Mouse (Mus musculus) liver, adult 2 months (tissue): ENCODE measurements around the gene Wdr64. TPM values are rescaled to one million over a fixed set of nuclear protein-coding genes. Genes with fewer than 3 reads are reported as not detected.

ENCODE experiments used
- DNase-seq: peaks from one replicate; pipeline ENCODE4 v3.0.0-alpha.2; 2011; ENCODE audit warnings: low read depth, low spot score; ENCODE audit errors: extremely low read depth
- H3K27ac ChIP-seq: fragments of 200-500 bp; replicated peaks from 2 replicates; pipeline ENCODE4 v1.5.1; 2012; ENCODE audit warnings: low read depth, mild to moderate bottlenecking, control low read depth, inconsistent platforms, low read length; ENCODE audit not compliant: insufficient read depth
- H3K27me3 ChIP-seq: fragments of 200-500 bp; 2 replicates; pipeline ENCODE4 v1.6.1; 2012; ENCODE audit warnings: mild to moderate bottlenecking, moderate library complexity, low read length, inconsistent platforms; ENCODE audit not compliant: control insufficient read depth, insufficient read depth
- H3K36me3 ChIP-seq: fragments of 200-500 bp; 2 replicates; pipeline ENCODE4 v1.6.1; 2012; ENCODE audit warnings: low read length, inconsistent platforms; ENCODE audit not compliant: control insufficient read depth, insufficient read depth
- H3K4me1 ChIP-seq: fragments of 200-500 bp; 2 replicates; pipeline ENCODE4 v1.6.1; 2011; ENCODE audit warnings: low read length; ENCODE audit not compliant: control insufficient read depth, insufficient read depth
- H3K4me3 ChIP-seq: fragments of 200-500 bp; 2 replicates; pipeline ENCODE4 v1.5.1; 2011; ENCODE audit warnings: low read depth, mild to moderate bottlenecking, control low read depth, low read length, moderate library complexity; ENCODE audit not compliant: insufficient read depth
- H3K79me2 ChIP-seq: fragments of 200-500 bp; 2 replicates; pipeline ENCODE4 v1.6.1; 2012; ENCODE audit warnings: inconsistent platforms, mild to moderate bottlenecking, low read length, moderate library complexity; ENCODE audit not compliant: control insufficient read depth, insufficient read depth
- H3K9ac ChIP-seq: fragments of 200-500 bp; 2 replicates; pipeline ENCODE4 v1.6.1; 2012; ENCODE audit warnings: low read depth, mild to moderate bottlenecking, control low read depth, inconsistent platforms, low read length
- CTCF ChIP-seq: fragments of 200-500 bp; IDR thresholded peaks from 2 replicates; pipeline ENCODE4 v1.5.1; 2011; ENCODE audit warnings: low read depth, low read length, control low read depth
- POLR2A ChIP-seq: fragments of 200-500 bp; IDR thresholded peaks from 2 replicates; pipeline ENCODE4 v1.6.1; 2011; ENCODE audit warnings: low read length, control low read depth; ENCODE audit not compliant: insufficient read depth; ENCODE audit errors: extremely low read depth
- WGBS: fragments of 180-500 bp; shearing (Covaris S2); methylation state at CpG from one replicate; pipeline ENCODE4 v1.1.7; 2018; 5-methylcytosine and 5-hydroxymethylcytosine counted together
- polyA plus RNA-seq: library from polyadenylated mRNA; depleted of rRNA; stranded (reverse); fragments of >200 nt; gene quantifications from 2 replicates; pipeline ENCODE4 v1.2.3, GENCODE M21; 2012; rRNA removed
- total RNA-seq: library from RNA; depleted of rRNA; stranded (reverse); fragments of >200 nt; gene quantifications from 2 replicates; pipeline ENCODE4 v1.2.3, GENCODE M21; 2014; rRNA removed

Gene Wdr64
- total and polyA plus RNA-seq, 2 experiments = not detected

DNA sequence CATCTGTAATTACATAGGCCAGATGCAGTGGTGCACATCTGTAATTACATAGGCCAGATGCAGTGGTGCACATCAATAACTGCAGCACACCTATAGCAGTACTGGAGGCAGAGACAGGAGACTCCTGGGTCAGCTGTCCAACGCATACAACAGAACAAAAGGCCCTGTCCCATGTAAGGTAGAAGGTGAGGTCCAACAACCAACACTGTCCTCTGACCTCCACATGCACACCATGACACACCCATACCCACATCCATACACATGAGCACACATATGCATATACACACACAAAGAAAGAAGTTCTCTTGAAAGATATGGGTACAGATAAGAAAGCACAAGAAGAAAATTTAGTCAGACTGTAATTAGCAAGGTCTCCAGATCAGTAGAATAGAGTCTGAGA, 157.1 kb downstream of the Wdr64 start:
- no peaks in the 10 kb centered on the region for H3K4me1 ChIP-seq
- no peak for TF ChIP-seq POLR2A
- no peak for TF ChIP-seq CTCF
- no peak overlapping the region for H3K4me3 ChIP-seq
- no peak overlapping the region for H3K27ac ChIP-seq
- no peak overlapping the region for H3K9ac ChIP-seq
- 86% methylated on average over 1 of the region's 1 CpGs for WGBS
- no peaks in the 10 kb centered on the region for H3K36me3 ChIP-seq
- H3K79me2 ChIP-seq = no peaks in the 10 kb centered on the region
- no peak for DNase-seq
- H3K27me3 ChIP-seq = no peaks in the 10 kb centered on the region

Other genes starting within 250 kb of the Wdr64 start
- 0.09 and 0.40 TPM in 2 replicates for gene Rgs7, start 206.1 kb upstream of the Wdr64 start, total RNA-seq
- 0.11 TPM in 1 of 2 replicates, not detected in the other for gene Rgs7, start 206.1 kb upstream of the Wdr64 start, polyA plus RNA-seq
- 210 and 319 TPM in 2 replicates for gene Kmo, start 78.2 kb upstream of the Wdr64 start, total RNA-seq
- 64.7 and 69.1 TPM in 2 replicates for gene Kmo, start 78.2 kb upstream of the Wdr64 start, polyA plus RNA-seq
- gene Fh1, start 73.0 kb upstream of the Wdr64 start, total RNA-seq = 162 and 208 TPM in 2 replicates
- gene Fh1, start 73.0 kb upstream of the Wdr64 start, polyA plus RNA-seq = 58.5 and 67.7 TPM in 2 replicates
- gene Opn3, start 5.8 kb upstream of the Wdr64 start, total RNA-seq = 0.18 and 0.40 TPM in 2 replicates
- gene Opn3, start 5.8 kb upstream of the Wdr64 start, polyA plus RNA-seq = 0.21 and 0.28 TPM in 2 replicates
- 1.8 and 2.3 TPM in 2 replicates for gene Chml, start 5.7 kb upstream of the Wdr64 start, total RNA-seq
- gene Chml, start 5.7 kb upstream of the Wdr64 start, polyA plus RNA-seq = 0.98 and 1.6 TPM in 2 replicates
- gene Exo1, start 182.0 kb downstream of the Wdr64 start, total RNA-seq = 0.28 and 0.54 TPM in 2 replicates
- not detected in 2 replicates for gene Exo1, start 182.0 kb downstream of the Wdr64 start, polyA plus RNA-seq
- not detected in 2 replicates for gene Gm38100, start 221.7 kb downstream of the Wdr64 start, total RNA-seq
- not detected in 2 replicates for gene Gm38100, start 221.7 kb downstream of the Wdr64 start, polyA plus RNA-seq